Mouse (Mus musculus): ENCODE results near the gene Prss12. TPM values are rescaled to one million over a fixed set of nuclear protein-coding genes. Genes with fewer than 3 reads are reported as not detected.

Prss12 gene
- polyA plus RNA-seq, 1 experiment from 2014 or later, result 0.79 TPM

DNA sequence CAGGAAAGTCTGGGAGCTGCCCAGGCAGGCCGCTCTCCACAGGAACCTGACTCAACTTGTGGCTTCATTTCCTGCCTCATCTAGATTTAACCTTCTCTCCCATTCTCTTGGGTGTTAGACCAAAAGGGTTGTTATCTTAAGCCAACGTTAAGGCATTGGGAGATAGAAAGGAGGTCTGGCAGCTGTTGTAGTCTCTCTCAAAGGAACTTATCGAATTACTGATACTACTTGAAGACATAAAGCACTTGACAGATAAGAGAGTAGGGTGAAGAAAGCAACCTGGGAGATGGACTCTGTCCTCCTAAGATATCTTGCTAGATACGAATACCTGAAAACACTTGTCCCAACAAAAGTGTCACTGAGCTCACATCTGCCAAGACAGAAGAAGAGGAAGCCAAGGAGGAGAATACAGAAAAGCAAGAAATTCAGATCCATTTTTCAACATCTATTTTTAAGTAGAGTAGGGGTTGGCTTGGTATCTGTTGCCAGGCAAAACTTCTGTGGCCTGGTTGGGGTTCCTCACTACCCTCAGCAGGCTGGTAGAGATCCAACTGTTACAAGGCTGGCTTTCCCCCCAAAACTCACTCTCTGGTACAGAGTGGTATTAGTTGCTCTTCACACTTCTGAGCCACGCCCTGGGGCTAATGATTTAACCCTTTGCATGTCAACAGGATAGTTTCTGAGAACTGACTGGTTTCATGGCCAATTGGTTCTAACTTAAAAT is 14.6 kb upstream of the Prss12 start:
- ATAC-seq (ENCODE audit: low read depth), result peak; percentile 68
- Histone ChIP-seq H3K9ac (ENCODE audit: low read depth, low read length) (no peak overlapping the region), H3K4me2 (ENCODE audit: low read depth, low read length) (no peak overlapping the region), H3K27ac (ENCODE audit: low read length) (no peak overlapping the region), H3K36me3 (ENCODE audit: control insufficient read depth, insufficient read depth) (no peaks in the 10 kb centered on the region), H3K9me3 (replicated peaks; ENCODE audit: control insufficient read depth, low read length) (no peaks in the 10 kb centered on the region), H3K4me3 (ENCODE audit: low read depth, low read length) (no peak overlapping the region), H3K27me3 (ENCODE audit: control insufficient read depth, insufficient read depth, low read depth, low read length) (no peaks in the 10 kb centered on the region), H3K4me1 (ENCODE audit: control insufficient read depth, low read depth, low read length) (no peaks in the 10 kb centered on the region; the same call in 1 of the 2 replicates)
- 12% methylated on average over 5 of the region's 5 CpGs for WGBS (ENCODE audit: insufficient replicate concordance)

DNA sequence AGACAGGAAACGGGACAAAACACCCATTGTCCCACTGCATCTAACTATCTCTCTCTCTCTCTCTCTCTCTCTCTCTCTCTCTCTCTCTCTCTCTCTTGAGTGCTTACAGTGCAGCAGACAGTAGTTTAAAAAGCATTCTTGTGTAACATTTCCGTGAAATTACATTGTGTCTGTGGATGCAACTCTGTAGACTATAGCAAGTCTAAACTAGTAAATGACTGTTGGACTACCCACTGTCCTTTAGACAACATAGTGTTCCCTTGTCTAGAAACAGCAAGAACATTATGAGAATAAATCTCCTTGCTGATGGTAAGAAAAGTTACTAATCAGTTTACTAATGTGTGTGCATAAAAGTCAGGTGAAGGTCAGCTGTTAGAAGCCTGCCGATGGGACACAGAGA is 13.4 kb upstream of the Prss12 start:
- no peak for ATAC-seq (ENCODE audit: low read depth)
- Histone ChIP-seq H3K36me3 (ENCODE audit: control insufficient read depth, insufficient read depth) (no peaks in the 10 kb centered on the region), H3K4me1 (ENCODE audit: control insufficient read depth, low read depth, low read length) (no peaks in the 10 kb centered on the region; the same call in 1 of the 2 replicates), H3K9ac (ENCODE audit: low read depth, low read length) (no peak overlapping the region), H3K4me3 (ENCODE audit: low read depth, low read length) (no peak overlapping the region), H3K4me2 (ENCODE audit: low read depth, low read length) (no peak overlapping the region), H3K27ac (ENCODE audit: low read length) (no peak overlapping the region), H3K9me3 (replicated peaks; ENCODE audit: control insufficient read depth, low read length) (no peaks in the 10 kb centered on the region), H3K27me3 (ENCODE audit: control insufficient read depth, insufficient read depth, low read depth, low read length) (no peaks in the 10 kb centered on the region)
- 62% methylated on average over 3 of the region's 3 CpGs for WGBS (ENCODE audit: insufficient replicate concordance)

DNA sequence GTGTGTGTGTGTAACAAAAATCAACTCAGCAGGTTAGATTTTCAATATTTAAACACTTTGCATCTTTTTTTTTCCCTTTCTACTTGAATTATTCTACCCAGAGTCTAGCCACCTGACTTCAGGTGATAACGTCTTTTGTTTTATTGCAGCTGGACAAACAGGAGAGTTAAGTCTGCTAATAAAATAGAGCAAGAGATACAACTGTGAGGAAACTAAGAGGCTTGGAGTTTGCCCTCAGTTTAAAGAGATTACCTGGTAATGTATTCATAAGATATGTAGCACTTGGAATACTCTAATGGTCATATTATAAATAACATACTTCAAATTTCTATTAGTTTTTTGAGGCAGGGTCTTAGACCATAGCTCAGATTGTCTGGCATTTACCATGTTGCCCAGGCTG is 9.1 kb upstream of the Prss12 start:
- H3K4me2 ChIP-seq (ENCODE audit: low read depth, low read length), result no peak overlapping the region

DNA sequence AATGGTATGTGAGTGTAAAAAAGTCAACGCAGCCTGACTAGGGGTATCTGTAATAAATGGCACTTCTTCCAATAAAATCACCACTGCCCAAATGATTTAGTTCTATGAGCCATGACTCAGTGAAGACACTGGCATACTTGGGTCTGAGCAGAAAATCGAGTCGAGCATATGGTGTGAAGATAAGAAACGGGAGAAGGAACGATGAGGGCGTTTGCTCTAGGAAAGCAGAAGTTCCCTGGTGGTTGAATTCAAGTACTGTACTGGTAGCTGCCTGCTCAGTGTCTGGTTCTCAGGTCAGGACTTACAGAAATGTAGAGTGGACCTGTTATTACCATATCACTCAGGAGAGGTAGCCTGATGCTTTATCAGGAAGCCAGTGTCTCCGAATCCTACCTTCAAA is 6.2 kb upstream of the Prss12 start:
- ATAC-seq (ENCODE audit: low read depth), result no peak
- Histone ChIP-seq H3K4me2 (ENCODE audit: low read depth, low read length) (no peak overlapping the region), H3K9me3 (replicated peaks; ENCODE audit: control insufficient read depth, low read length) (no peaks in the 10 kb centered on the region), H3K36me3 (ENCODE audit: control insufficient read depth, insufficient read depth) (no peaks in the 10 kb centered on the region), H3K27me3 (ENCODE audit: control insufficient read depth, insufficient read depth, low read depth, low read length) (peaks cover 2% of the 10 kb centered on the region), H3K4me3 (ENCODE audit: low read depth, low read length) (no peak overlapping the region), H3K4me1 (ENCODE audit: control insufficient read depth, low read depth, low read length) (no peaks in the 10 kb centered on the region), H3K9ac (ENCODE audit: low read depth, low read length) (no peak overlapping the region), H3K27ac (ENCODE audit: low read length) (no peak overlapping the region)
- 30% methylated on average over 7 of the region's 7 CpGs for WGBS (ENCODE audit: insufficient replicate concordance)

More for the DNA sequence above, 9.1 kb upstream of the Prss12 start:
- no peak overlapping the region for H3K4me3 ChIP-seq (ENCODE audit: low read depth, low read length)
- 69% methylated on average over 1 of the region's 1 CpGs for WGBS (ENCODE audit: insufficient replicate concordance)
- H3K9me3 ChIP-seq (replicated peaks; ENCODE audit: control insufficient read depth, low read length), result no peaks in the 10 kb centered on the region
- H3K27ac ChIP-seq (ENCODE audit: low read length), result no peak overlapping the region
- no peaks in the 10 kb centered on the region for H3K27me3 ChIP-seq (ENCODE audit: control insufficient read depth, insufficient read depth, low read depth, low read length)
- no peaks in the 10 kb centered on the region for H3K4me1 ChIP-seq (ENCODE audit: control insufficient read depth, low read depth, low read length)
- no peaks in the 10 kb centered on the region for H3K36me3 ChIP-seq (ENCODE audit: control insufficient read depth, insufficient read depth)
- no peak overlapping the region for H3K9ac ChIP-seq (ENCODE audit: low read depth, low read length)
- no peak for ATAC-seq (ENCODE audit: low read depth)

DNA sequence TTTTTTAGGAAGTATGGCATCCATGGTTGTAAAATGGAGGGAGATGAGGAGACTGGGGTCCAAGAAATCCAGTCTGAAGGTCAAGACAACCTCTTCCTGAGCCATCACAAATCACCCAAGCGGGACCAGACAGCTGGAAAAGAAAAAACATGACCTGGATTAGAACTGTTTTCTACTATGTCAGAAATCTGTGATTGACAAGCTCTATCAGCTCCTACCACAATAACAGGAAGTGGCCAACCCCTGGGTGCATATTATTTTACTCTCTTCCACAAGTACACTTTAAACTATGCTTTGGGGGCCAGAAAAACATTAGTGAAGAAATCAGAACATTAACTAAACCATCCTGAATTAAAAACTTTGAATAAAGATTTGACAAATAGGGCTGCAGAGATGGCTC is 2.2 kb upstream of the Prss12 start:
- no peak overlapping the region for H3K4me3 ChIP-seq (ENCODE audit: low read depth, low read length)
- H3K36me3 ChIP-seq (ENCODE audit: control insufficient read depth, insufficient read depth), result no peaks in the 10 kb centered on the region
- WGBS (ENCODE audit: insufficient replicate concordance), result 21% methylated on average over 1 of the region's 1 CpGs
- H3K9me3 ChIP-seq (replicated peaks; ENCODE audit: control insufficient read depth, low read length), result no peaks in the 10 kb centered on the region
- H3K9ac ChIP-seq (ENCODE audit: low read depth, low read length), result no peak overlapping the region
- H3K27me3 ChIP-seq (ENCODE audit: control insufficient read depth, insufficient read depth, low read depth, low read length), result peaks cover 32% of the 10 kb centered on the region
- H3K27ac ChIP-seq (ENCODE audit: low read length), result no peak overlapping the region
- no peak overlapping the region for H3K4me2 ChIP-seq (ENCODE audit: low read depth, low read length)
- H3K4me1 ChIP-seq (ENCODE audit: control insufficient read depth, low read depth, low read length), result no peaks in the 10 kb centered on the region
- no peak for ATAC-seq (ENCODE audit: low read depth)

DNA sequence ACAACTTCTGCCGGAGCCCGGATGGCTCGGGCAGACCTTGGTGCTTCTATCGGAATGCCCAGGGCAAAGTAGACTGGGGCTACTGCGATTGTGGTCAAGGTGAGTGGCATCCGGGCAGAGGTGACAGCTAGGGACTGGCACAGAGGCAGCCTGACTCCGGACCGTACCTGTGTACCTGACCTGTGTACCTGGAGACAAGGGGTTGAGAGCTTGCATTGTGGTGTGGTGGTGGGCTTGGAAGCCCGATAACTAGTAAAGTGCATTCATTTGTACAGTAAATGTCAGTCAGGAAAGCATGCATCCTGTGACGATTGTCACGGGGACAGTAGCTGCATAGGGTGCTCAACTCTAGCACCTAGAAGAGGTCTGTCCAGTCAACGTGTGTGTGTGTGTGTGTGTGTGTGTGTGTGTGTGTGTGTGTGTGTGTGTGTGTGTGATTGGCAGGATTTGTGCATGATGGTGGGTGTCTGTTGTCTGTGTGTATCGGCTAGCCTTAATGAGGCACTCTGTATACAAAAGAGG is 886 bp downstream of the Prss12 start:
- no peak for ATAC-seq (ENCODE audit: low read depth)
- H3K27me3 ChIP-seq (ENCODE audit: control insufficient read depth, insufficient read depth, low read depth, low read length), result peaks cover 37% of the 10 kb centered on the region
- H3K9ac ChIP-seq (ENCODE audit: low read depth, low read length), result no peak overlapping the region

DNA sequence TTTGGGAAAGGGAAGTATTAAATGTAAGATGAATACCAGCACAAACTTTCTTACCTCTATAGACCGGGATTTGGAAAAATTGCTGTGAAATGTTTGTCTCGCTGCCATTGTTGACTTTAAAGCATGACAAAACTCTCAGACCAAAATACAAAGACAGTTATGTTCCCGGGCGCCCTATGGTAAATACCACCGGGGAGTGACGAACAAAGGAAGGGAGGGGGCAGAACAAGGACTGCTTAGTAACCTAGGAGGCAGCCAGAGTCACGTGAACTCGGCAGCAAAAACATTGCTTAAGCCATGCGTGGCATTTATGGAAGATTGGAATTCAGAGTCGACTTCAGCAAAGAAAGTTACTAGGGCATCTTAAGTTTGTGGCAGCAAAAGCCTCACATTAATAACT is 1.4 kb downstream of the Prss12 start:
- no peaks in the 10 kb centered on the region for H3K9me3 ChIP-seq (replicated peaks; ENCODE audit: control insufficient read depth, low read length)
- no peak overlapping the region for H3K4me2 ChIP-seq (ENCODE audit: low read depth, low read length)
- no peak overlapping the region for H3K27ac ChIP-seq (ENCODE audit: low read length)
- 10% methylated on average over 10 of the region's 10 CpGs for WGBS (ENCODE audit: insufficient replicate concordance)
- H3K4me3 ChIP-seq (ENCODE audit: low read depth, low read length), result no peak overlapping the region
- H3K4me1 ChIP-seq (ENCODE audit: control insufficient read depth, low read depth, low read length), result no peaks in the 10 kb centered on the region
- H3K36me3 ChIP-seq (ENCODE audit: control insufficient read depth, insufficient read depth), result no peaks in the 10 kb centered on the region
- no peak for ATAC-seq (ENCODE audit: low read depth)
- H3K9ac ChIP-seq (ENCODE audit: low read depth, low read length), result no peak overlapping the region
- H3K27me3 ChIP-seq (ENCODE audit: control insufficient read depth, insufficient read depth, low read depth, low read length), result peaks cover 37% of the 10 kb centered on the region

More for the DNA sequence above, 886 bp downstream of the Prss12 start:
- H3K36me3 ChIP-seq (ENCODE audit: control insufficient read depth, insufficient read depth), result no peaks in the 10 kb centered on the region
- no peak overlapping the region for H3K27ac ChIP-seq (ENCODE audit: low read length)
- peak overlapping the region; percentile 72 for H3K4me2 ChIP-seq (ENCODE audit: low read depth, low read length)
- no peaks in the 10 kb centered on the region for H3K9me3 ChIP-seq (replicated peaks; ENCODE audit: control insufficient read depth, low read length)
- peak overlapping the region; percentile 54 for H3K4me3 ChIP-seq (ENCODE audit: low read depth, low read length)
- no peaks in the 10 kb centered on the region for H3K4me1 ChIP-seq (ENCODE audit: control insufficient read depth, low read depth, low read length)
- 9% methylated on average over 13 of the region's 13 CpGs for WGBS (ENCODE audit: insufficient replicate concordance)

DNA sequence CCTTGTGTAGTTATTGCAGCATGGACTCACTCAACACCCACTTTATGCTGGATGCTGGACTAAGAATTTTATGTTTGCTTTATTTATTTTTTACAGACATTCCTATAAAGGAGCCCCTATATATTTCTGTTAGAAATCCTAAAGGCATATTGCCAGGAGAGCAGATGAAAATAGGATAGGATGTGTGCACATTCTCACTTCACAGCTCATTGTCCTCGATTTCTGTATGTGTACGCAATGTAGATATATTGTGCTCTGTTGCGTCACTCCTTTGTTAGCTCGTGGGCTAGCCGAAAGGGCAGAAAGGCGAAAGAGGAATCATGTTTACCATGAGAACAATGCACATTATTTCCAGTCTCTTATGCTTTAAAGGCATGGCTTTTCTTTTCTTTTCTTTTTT is 3.4 kb downstream of the Prss12 start:
- no peaks in the 10 kb centered on the region for H3K36me3 ChIP-seq (ENCODE audit: control insufficient read depth, insufficient read depth)
- 54% methylated on average over 6 of the region's 6 CpGs for WGBS (ENCODE audit: insufficient replicate concordance)

DNA sequence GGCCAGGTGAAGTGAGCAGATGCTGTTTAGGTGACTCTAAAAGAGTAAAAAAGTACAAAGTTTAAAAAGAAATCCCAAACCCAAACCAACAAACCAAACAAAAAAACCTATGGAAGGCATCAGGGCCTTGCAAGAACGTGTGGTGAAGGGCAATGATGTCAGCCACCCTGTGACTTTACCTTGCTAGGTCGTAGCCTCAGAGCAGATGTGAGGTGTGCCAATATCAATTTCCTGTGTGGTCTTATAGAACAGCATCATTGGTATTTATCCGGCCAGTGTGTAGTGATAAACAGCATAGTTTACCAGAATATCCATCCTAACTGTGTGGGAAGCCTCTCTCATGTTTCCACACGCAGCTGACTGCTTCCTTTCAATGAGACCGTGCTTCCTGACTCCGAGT is 6.2 kb downstream of the Prss12 start:
- Histone ChIP-seq H3K36me3 (ENCODE audit: control insufficient read depth, insufficient read depth) (no peaks in the 10 kb centered on the region), H3K4me2 (ENCODE audit: low read depth, low read length) (no peak overlapping the region), H3K4me3 (ENCODE audit: low read depth, low read length) (no peak overlapping the region), H3K9me3 (replicated peaks; ENCODE audit: control insufficient read depth, low read length) (no peaks in the 10 kb centered on the region), H3K4me1 (ENCODE audit: control insufficient read depth, low read depth, low read length) (no peaks in the 10 kb centered on the region), H3K9ac (ENCODE audit: low read depth, low read length) (no peak overlapping the region), H3K27me3 (ENCODE audit: control insufficient read depth, insufficient read depth, low read depth, low read length) (peaks cover 13% of the 10 kb centered on the region), H3K27ac (ENCODE audit: low read length) (no peak overlapping the region)
- 39% methylated on average over 6 of the region's 6 CpGs for WGBS (ENCODE audit: insufficient replicate concordance)
- no peak for ATAC-seq (ENCODE audit: low read depth)

More for the DNA sequence above, 3.4 kb downstream of the Prss12 start:
- ATAC-seq (ENCODE audit: low read depth), result no peak
- Histone ChIP-seq H3K4me1 (ENCODE audit: control insufficient read depth, low read depth, low read length) (no peaks in the 10 kb centered on the region), H3K4me3 (ENCODE audit: low read depth, low read length) (no peak overlapping the region), H3K9me3 (replicated peaks; ENCODE audit: control insufficient read depth, low read length) (no peaks in the 10 kb centered on the region), H3K27me3 (ENCODE audit: control insufficient read depth, insufficient read depth, low read depth, low read length) (peaks cover 37% of the 10 kb centered on the region), H3K4me2 (ENCODE audit: low read depth, low read length) (no peak overlapping the region), H3K9ac (ENCODE audit: low read depth, low read length) (no peak overlapping the region), H3K27ac (ENCODE audit: low read length) (no peak overlapping the region)
